8 mouse cellular contexts compared by ENCODE assay signal in the genomic region with DNA sequence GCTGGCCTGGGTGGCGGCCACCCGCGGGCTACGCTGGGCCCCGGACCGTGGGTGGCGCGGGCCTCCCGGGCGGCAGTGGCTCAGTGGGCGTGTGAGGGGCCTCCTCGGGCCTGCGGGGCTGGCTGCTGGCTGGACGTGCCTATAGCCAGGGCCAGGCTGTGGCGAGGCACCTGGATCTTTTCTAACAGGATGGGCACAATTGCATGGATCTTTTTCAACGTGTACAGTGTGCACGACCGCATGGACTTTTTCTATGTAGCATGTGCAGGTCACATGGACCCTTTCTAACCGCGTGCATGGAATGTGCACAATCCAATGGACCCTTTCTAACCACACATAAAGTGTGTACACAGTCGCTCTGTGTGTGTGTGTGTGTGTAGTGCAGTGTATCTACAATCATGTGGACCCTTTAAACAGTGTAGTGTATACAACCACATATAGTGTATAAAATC. TPM values are rescaled to one million over a fixed set of nuclear protein-coding genes. Genes with fewer than 3 reads are reported as not detected.
DNase-seq lines count a peak whose midpoint lies in the region; ATAC-seq lines count a peak whose summit lies in the region.

No protein-coding gene starts in this region.

- H3K9me3 ChIP-seq in forebrain, embryonic 16.5 days (ENCODE audit: control insufficient read depth, low read length), result no peaks in the 10 kb centered on the region

- WGBS in forebrain, embryonic 16.5 days, result 4% methylated on average over 21 of the region's 21 CpGs

- H3K27me3 ChIP-seq in forebrain, embryonic 16.5 days (replicated peaks; ENCODE audit: control insufficient read depth, insufficient read depth, low read length), result no peaks in the 10 kb centered on the region

- DNase-seq in layer of hippocampus, adult 11-12 months (ENCODE audit: low spot score), result peak; percentile 23
- no peak for DNase-seq in layer of hippocampus, adult 9-10 months (ENCODE audit: low spot score)
- DNase-seq in T-cell, adult 2 months (ENCODE audit: low spot score), result peak; percentile 22
- no peak for DNase-seq in urinary bladder, postnatal 36 days (ENCODE audit: low spot score in 2 of 2)
- no peak for DNase-seq in right cerebral cortex, postnatal 25 days
- DNase-seq in kidney, adult 9 months, result no peak

- peak; percentile 54 for ATAC-seq in forebrain, embryonic 16.5 days
- peak; percentile 8 for ATAC-seq in megakaryocyte progenitor cell, adult 5-6 weeks (replicated peaks; ENCODE audit: poor library complexity)

- H3K27ac ChIP-seq in forebrain, embryonic 16.5 days (ENCODE audit: low read length), result peak overlapping the region; percentile 93

- peak overlapping the region; percentile 76 for H3K4me2 ChIP-seq in forebrain, embryonic 16.5 days (ENCODE audit: low read length)

- H3K4me3 ChIP-seq in forebrain, embryonic 16.5 days (replicated peaks; ENCODE audit: low read length), result peak overlapping the region; percentile 62

- H3K9ac ChIP-seq in forebrain, embryonic 16.5 days (replicated peaks; ENCODE audit: low read depth, low read length), result peak overlapping the region; percentile 95

- H3K36me3 ChIP-seq in forebrain, embryonic 16.5 days (ENCODE audit: control insufficient read depth, insufficient read depth), result no peaks in the 10 kb centered on the region

- H3K4me1 ChIP-seq in forebrain, embryonic 16.5 days (replicated peaks; ENCODE audit: control insufficient read depth, insufficient read depth, low read length), result peaks cover 24% of the 10 kb centered on the region

RNA-seq across cellular contexts. Expression of a gene that starts 0.5 kb away (rescaled TPM):
- 13.5 and 13.7 TPM in 2 replicates for polyA plus RNA-seq in forebrain, embryonic 16.5 days (2015; fragmentation: Nextera tagmentation; extraction: Ambion mirVana)
- total RNA-seq in megakaryocyte progenitor cell, adult 5-6 weeks (2015), result 30.3 and 32.6 TPM in 2 replicates
- 29.1 and 31.1 TPM in 2 replicates for total RNA-seq in megakaryocyte progenitor cell, adult 5-6 weeks (2017)

RNA-seq across cellular contexts. Expression of a gene that starts 45.0 kb away (rescaled TPM):
- 16.2 and 18.7 TPM in 2 replicates for polyA plus RNA-seq in forebrain, embryonic 16.5 days (2015; fragmentation: Nextera tagmentation; extraction: Ambion mirVana)
- total RNA-seq in megakaryocyte progenitor cell, adult 5-6 weeks (2015), result 11.3 and 12.8 TPM in 2 replicates
- total RNA-seq in megakaryocyte progenitor cell, adult 5-6 weeks (2017), result 32.4 and 36.6 TPM in 2 replicates

Comparison
In these comparisons a context has a peak if more than half of its experiments do, and no peak if none do; other contexts are left out.
1. DNase-seq: peak in layer of hippocampus, adult 11-12 months (single experiment) and T-cell, adult 2 months (single experiment); none in layer of hippocampus, adult 9-10 months (single experiment), urinary bladder, postnatal 36 days (0 of 2), right cerebral cortex, postnatal 25 days (single experiment) and kidney, adult 9 months (single experiment).